Mouse (Mus musculus): ENCODE measurements around the gene Dlx2. TPM values are rescaled to one million over a fixed set of nuclear protein-coding genes. Genes with fewer than 3 reads are reported as not detected.

Gene Dlx2
- polyA plus RNA-seq, 1 experiment from 2014 or later: 4.4 TPM

Other genes with a start within 250 kb of the Dlx2 start
- gene Slc25a12, start 179.0 kb downstream of the Dlx2 start, polyA plus RNA-seq (2015; fragmentation: Nextera tagmentation; extraction: Ambion mirVana): 33.3 and 36.8 TPM in 2 replicates
- gene Hat1, start 157.8 kb downstream of the Dlx2 start, polyA plus RNA-seq (2015; fragmentation: Nextera tagmentation; extraction: Ambion mirVana): 120 and 122 TPM in 2 replicates
- gene Metap1d, start 93.5 kb downstream of the Dlx2 start, polyA plus RNA-seq (2015; fragmentation: Nextera tagmentation; extraction: Ambion mirVana): 43.9 and 48.3 TPM in 2 replicates
- gene Dlx1, start 18.6 kb downstream of the Dlx2 start, polyA plus RNA-seq (2015; fragmentation: Nextera tagmentation; extraction: Ambion mirVana): 5.3 and 6.0 TPM in 2 replicates
- 29.7 and 33.9 TPM in 2 replicates for gene Itga6, start 198.9 kb upstream of the Dlx2 start, polyA plus RNA-seq (2015; fragmentation: Nextera tagmentation; extraction: Ambion mirVana)